Mouse (Mus musculus): ENCODE data around the gene Mark1.

Gene Mark1

GRCm38 (mm10) chr1:184853922-184854321 is 145.4 kb downstream of the Mark1 start:
- peak in 1 of 2 experiments; percentile 16 for DNase-seq (ENCODE audit: low read depth in 2 of 2, low spot score in 2 of 2)

DNA sequence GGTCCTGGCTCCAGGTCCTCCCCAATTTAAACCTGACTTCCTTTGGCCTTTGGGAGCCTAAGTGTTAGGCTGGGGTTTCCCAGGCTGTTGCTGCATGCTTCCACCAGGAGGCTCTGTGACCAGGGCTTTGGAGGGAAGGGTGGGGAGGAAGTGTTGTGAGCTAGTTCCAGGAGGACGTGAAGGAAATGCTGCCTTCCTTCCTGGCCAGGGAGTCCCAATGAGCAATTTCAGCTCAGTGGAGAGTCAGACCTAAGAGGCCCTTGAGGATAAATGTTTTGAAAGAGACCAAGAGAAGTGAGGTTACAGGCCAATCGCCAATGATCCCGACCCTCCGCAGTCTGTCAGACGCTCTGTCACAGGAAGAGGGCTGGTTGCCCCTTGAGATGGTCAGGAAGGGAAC is 146.0 kb downstream of the Mark1 start:
- peak; percentile 38 to 53 for DNase-seq (ENCODE audit: low read depth in 2 of 2, low spot score in 2 of 2)

GRCm38 (mm10) chr1:184851741-184852618 is 147.4 kb downstream of the Mark1 start:
- DNase-seq (ENCODE audit: low read depth in 2 of 2, low spot score in 2 of 2) = peak; percentile 24 to 51

- DNase-seq (ENCODE audit: low read depth in 2 of 2, low spot score in 2 of 2) = no peak
Observed at GRCm38 (mm10) chr1:184851166-184851565, 148.2 kb downstream of the Mark1 start.

GRCm38 (mm10) chr1:184846973-184847372 is 152.4 kb downstream of the Mark1 start:
- no peak for DNase-seq (ENCODE audit: low read depth in 2 of 2, low spot score in 2 of 2)

Data from CD8-positive naive resting alpha-beta T cell, adult 2 months (primary cell).